Mouse (Mus musculus) cortical plate, adult 2 months (tissue): ENCODE data around the gene Tcf19. TPM values are rescaled to one million over a fixed set of nuclear protein-coding genes. Genes with fewer than 3 reads are reported as not detected.

Source experiments
- H3K27ac ChIP-seq: fragments of 200-500 bp; 2 replicates; pipeline ENCODE4 v1.5.1; 2012; ENCODE audit warnings: low read length, control low read depth, inconsistent platforms; ENCODE audit not compliant: insufficient read depth
- H3K4me1 ChIP-seq: fragments of 200-500 bp; 2 replicates; pipeline ENCODE4 v1.6.1; 2011; ENCODE audit warnings: low read length; ENCODE audit not compliant: control insufficient read depth, insufficient read depth
- H3K4me3 ChIP-seq: fragments of 200-500 bp; 2 replicates; pipeline ENCODE4 v1.5.1; 2011; ENCODE audit warnings: mild to moderate bottlenecking, low read length, control low read depth; ENCODE audit not compliant: insufficient read depth
- CTCF ChIP-seq: fragments of 200-500 bp; IDR thresholded peaks from 2 replicates; pipeline ENCODE4 v1.5.1; 2011; ENCODE audit warnings: mild to moderate bottlenecking, control low read depth, low read length; ENCODE audit not compliant: insufficient read depth; ENCODE audit errors: extremely low read depth
- POLR2A ChIP-seq: fragments of 200-500 bp; IDR thresholded peaks from 2 replicates; pipeline ENCODE4 v1.6.1; 2011; ENCODE audit warnings: mild to moderate bottlenecking, low read length, control low read depth; ENCODE audit not compliant: insufficient read depth; ENCODE audit errors: extremely low read depth
- polyA plus RNA-seq: library from polyadenylated mRNA; depleted of rRNA; stranded (reverse); fragments of >200 nt; gene quantifications from 2 replicates; pipeline ENCODE4 v1.2.3, GENCODE M21; 2012; rRNA removed

Gene Tcf19
- 10.3 and 11.9 TPM in 2 replicates for polyA plus RNA-seq

DNA sequence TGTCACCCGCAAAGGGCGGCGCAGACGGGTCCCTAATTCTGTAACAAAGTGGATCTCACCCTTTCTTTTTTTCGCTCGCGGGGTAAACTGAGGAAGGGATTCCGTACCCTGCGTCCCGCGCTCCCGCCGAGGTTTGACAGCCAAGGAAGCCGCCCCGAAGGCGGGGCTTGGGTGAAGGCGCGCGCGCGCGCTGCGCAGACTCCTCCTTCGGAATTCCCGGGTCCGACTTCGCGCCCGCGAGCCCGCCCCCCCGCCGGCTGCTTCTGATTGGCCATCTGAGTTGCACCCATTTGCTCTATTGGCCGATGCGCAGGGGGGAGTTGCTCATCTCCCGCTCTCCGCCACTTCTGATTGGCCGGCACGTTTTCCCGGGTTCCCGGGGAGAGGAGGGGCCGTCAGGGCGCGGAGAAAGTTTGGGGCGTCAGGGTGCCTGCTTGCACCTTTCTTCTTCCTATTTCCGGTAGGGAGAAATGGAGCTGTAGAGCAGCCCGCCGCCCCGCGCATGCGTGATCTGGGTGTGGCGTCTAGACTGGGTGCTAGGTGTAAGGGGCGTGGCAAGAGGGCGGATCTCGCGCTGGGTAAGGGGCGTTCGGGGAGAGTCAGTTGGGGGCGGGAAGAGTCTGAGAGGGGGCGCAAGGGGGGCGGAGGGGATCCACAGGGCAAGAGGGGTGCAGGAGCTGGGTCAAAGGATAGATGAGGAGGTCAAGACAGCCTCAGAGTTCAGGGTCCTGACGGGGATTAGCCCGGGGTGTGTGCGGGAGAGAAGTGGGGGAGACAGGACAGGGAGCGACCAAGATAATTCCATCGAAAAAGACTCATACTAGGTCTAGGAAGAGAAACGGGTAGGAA, at the start of gene Tcf19, which contains the start of gene Cchcr1:
Gene Tcf19, minus strand, starts transcription at position 173 of the 849 bp plus-strand sequence.
Gene Cchcr1, plus strand, starts transcription at position 449 of the 849 bp plus-strand sequence.
- H3K4me1 ChIP-seq = no peaks in the 10 kb centered on the region
- H3K27ac ChIP-seq = no peak within 1 kb of the TSS
- TF ChIP-seq POLR2A = no peak
- TF ChIP-seq CTCF = no peak
- H3K4me3 ChIP-seq = peak within 1 kb of the TSS; percentile 52

- no peak overlapping the region for H3K27ac ChIP-seq
- TF ChIP-seq CTCF = no peak
- no peak overlapping the region for H3K4me3 ChIP-seq
- no peaks in the 10 kb centered on the region for H3K4me1 ChIP-seq
These were observed 41.6 kb upstream of the Tcf19 start for GRCm38 (mm10) chr17:35558216-35558615.

DNA sequence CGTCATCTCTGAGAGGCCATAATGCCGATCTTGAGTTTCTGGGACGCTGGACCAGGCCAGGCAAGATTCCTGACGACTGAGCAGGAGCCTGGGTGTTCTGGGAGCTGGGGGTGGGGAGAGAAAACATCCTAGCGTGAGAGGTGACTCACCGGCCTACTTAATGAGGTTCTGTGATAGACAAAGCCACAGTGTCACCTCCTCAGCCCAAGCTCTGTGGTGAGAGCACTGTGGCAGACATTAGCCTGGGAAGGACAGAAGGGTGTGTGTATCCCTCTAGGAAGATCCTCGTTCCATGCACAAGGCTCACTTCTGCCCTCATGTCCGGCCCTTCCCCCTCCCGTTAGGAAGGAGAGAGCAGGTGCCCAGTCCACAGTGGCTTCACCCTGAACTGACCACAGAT, 40.7 kb upstream of the Tcf19 start:
- TF ChIP-seq POLR2A (no peak), CTCF (no peak)
- H3K4me3 ChIP-seq = no peak overlapping the region
- H3K4me1 ChIP-seq = no peaks in the 10 kb centered on the region
- H3K27ac ChIP-seq = no peak overlapping the region

DNA sequence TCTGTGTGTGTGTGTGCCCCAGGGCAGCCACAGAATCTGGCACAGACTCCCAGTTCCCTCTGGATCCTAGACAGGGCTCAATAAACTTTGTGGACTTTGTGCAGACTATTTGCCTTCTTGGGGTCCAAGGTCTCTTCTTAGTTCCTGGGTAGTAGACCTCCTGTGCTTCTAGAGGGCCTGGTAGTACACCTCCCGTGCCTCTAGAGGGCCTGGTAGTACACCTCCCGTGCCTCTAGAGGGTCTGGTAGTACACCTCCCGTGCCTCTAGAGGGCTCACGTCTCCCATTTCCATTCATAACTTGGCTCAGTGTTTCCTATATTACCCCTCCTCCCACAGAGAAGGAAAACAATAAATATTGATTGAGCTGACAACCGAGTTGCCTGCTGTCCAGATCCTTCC, 40.2 kb upstream of the Tcf19 start:
- no peak overlapping the region for H3K4me3 ChIP-seq
- H3K27ac ChIP-seq = no peak overlapping the region
- TF ChIP-seq CTCF (peak; percentile 79), POLR2A (no peak)
- H3K4me1 ChIP-seq = no peaks in the 10 kb centered on the region

GRCm38 (mm10) chr17:35556186-35556765, 39.7 kb upstream of the Tcf19 start:
- H3K4me3 ChIP-seq = no peak overlapping the region
- H3K4me1 ChIP-seq = no peaks in the 10 kb centered on the region
- no peak overlapping the region for H3K27ac ChIP-seq
- TF ChIP-seq POLR2A (no peak), CTCF (no peak)

GRCm38 (mm10) chr17:35554761-35555397, 38.3 kb upstream of the Tcf19 start:
- TF ChIP-seq CTCF (no peak), POLR2A (no peak)
- Histone ChIP-seq H3K4me3 (no peak overlapping the region), H3K4me1 (peaks cover under 1% of the 10 kb centered on the region; the same call in 1 of the 2 replicates), H3K27ac (no peak overlapping the region)

GRCm38 (mm10) chr17:35554321-35554720, 37.7 kb upstream of the Tcf19 start:
- peaks cover 2% of the 10 kb centered on the region; the same call in 1 of the 2 replicates for H3K4me1 ChIP-seq
- no peak for TF ChIP-seq POLR2A
- no peak for TF ChIP-seq CTCF
- H3K4me3 ChIP-seq = no peak overlapping the region
- no peak overlapping the region for H3K27ac ChIP-seq

DNA sequence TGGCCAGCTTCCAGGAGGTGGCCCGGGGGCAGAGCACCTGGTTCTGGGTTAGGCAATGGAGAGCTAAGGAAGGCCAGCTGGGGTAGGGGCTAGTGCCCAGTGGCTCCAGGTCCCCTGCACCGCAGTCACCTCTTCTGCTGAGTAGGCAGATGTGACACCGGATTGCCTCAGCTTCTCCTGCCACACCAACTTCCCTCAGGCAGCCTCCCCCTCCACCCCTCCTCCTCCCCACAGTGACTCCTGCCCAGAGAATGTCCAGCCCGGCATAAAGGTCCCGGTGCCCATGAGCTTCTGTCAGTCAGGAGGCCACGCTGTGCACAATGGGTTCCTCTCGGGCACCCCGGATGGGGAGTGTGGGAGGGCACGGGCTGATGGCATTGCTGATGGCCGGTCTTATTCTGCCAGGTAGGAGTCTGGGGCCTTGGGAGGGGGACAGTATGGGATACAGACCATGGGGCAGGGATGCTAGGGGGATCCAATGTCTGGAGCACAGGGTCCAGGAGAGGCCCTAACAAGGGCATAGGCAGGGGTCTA, 35.3 kb upstream of the Tcf19 start, which contains the start of gene Cdsn:
Gene Cdsn, plus strand, starts transcription at position 248 of the 534 bp plus-strand sequence.
- Histone ChIP-seq H3K4me1 (peaks cover 2% of the 10 kb centered on the region; the same call in 1 of the 2 replicates), H3K27ac (no peak within 1 kb of the TSS), H3K4me3 (no peak within 1 kb of the TSS)
- TF ChIP-seq CTCF (no peak), POLR2A (no peak)

DNA sequence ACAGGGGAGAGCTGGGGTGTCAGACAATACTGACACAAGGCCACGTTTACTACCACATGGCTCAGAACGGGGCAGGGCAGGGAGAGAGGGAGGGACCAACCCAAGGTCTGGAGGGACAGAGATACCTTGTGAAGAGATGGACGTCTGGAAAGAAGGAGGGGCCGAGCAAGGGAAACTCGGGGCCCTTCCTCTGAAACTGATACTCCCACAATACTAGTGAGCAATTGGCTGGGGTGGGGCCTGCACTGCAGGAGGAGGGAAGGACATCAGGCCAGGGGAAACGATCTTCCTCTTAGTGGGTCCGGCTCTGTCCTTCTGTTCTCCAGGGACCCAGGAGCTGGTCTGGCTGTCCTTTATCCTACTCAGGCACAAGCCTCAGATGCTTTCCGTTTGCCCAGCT, 34.2 kb upstream of the Tcf19 start:
- H3K4me3 ChIP-seq = no peak overlapping the region
- no peak for TF ChIP-seq POLR2A
- TF ChIP-seq CTCF = no peak
- H3K27ac ChIP-seq = no peak overlapping the region
- peaks cover 2% of the 10 kb centered on the region; the same call in 1 of the 2 replicates for H3K4me1 ChIP-seq
